Mouse (Mus musculus): ENCODE results near the gene Garem2. TPM values are rescaled to one million over a fixed set of nuclear protein-coding genes. Genes with fewer than 3 reads are reported as not detected.

Gene Garem2
- polyA plus RNA-seq, 1 experiment from 2014 or later: 0.26 TPM

- Histone ChIP-seq H3K4me2 (ENCODE audit: low read length) (no peak overlapping the region), H3K9ac (ENCODE audit: low read length) (no peak overlapping the region), H3K36me3 (ENCODE audit: control insufficient read depth, insufficient read depth, low read length) (peaks cover 99% of the 10 kb centered on the region), H3K27ac (replicated peaks in 1 of 2; ENCODE audit: control insufficient read depth in 1 of 2, insufficient read depth in 1 of 2, low read depth in 2 of 2, low read length in 2 of 2) (no peak overlapping the region), H3K9me3 (ENCODE audit: control insufficient read depth, low read length) (no peaks in the 10 kb centered on the region), H3K27me3 (ENCODE audit: control insufficient read depth, insufficient read depth, low read length) (no peaks in the 10 kb centered on the region), H3K4me1 (ENCODE audit: control insufficient read depth in 2 of 2, insufficient read depth in 2 of 2, low read length in 2 of 2) (no peaks in the 10 kb centered on the region), H3K4me3 (ENCODE audit: control insufficient read depth in 1 of 2, insufficient read depth in 1 of 2, low read depth in 1 of 2, low read length in 2 of 2) (no peak overlapping the region)
- ATAC-seq (ENCODE audit: insufficient number of reproducible peaks, insufficient read depth, low FRiP score, low read depth): no peak
- 90% methylated on average over 11 of the region's 11 CpGs for WGBS
Measured at GRCm38 (mm10) chr5:30135711-30136231, 30.8 kb downstream of the Garem2 start.

GRCm38 (mm10) chr5:30137271-30137670, 32.3 kb downstream of the Garem2 start:
- 94% methylated on average over 9 of the region's 9 CpGs for WGBS
- no peak for ATAC-seq (ENCODE audit: insufficient number of reproducible peaks, insufficient read depth, low FRiP score, low read depth)
- H3K36me3 ChIP-seq (ENCODE audit: control insufficient read depth, insufficient read depth, low read length): peaks cover 100% of the 10 kb centered on the region

GRCm38 (mm10) chr5:30138193-30138592, 33.2 kb downstream of the Garem2 start:
- no peak for ATAC-seq (ENCODE audit: insufficient number of reproducible peaks, insufficient read depth, low FRiP score, low read depth)
- H3K27ac ChIP-seq (replicated peaks in 1 of 2; ENCODE audit: control insufficient read depth in 1 of 2, insufficient read depth in 1 of 2, low read depth in 2 of 2, low read length in 2 of 2): no peak overlapping the region
- peaks cover 100% of the 10 kb centered on the region for H3K36me3 ChIP-seq (ENCODE audit: control insufficient read depth, insufficient read depth, low read length)
- H3K9ac ChIP-seq (ENCODE audit: low read length): no peak overlapping the region
- no peak overlapping the region for H3K4me3 ChIP-seq (ENCODE audit: control insufficient read depth in 1 of 2, insufficient read depth in 1 of 2, low read depth in 1 of 2, low read length in 2 of 2)
- WGBS: 90% methylated on average over 4 of the region's 4 CpGs
- H3K4me2 ChIP-seq (ENCODE audit: low read length): no peak overlapping the region
- H3K27me3 ChIP-seq (ENCODE audit: control insufficient read depth, insufficient read depth, low read length): no peaks in the 10 kb centered on the region
- H3K9me3 ChIP-seq (ENCODE audit: control insufficient read depth, low read length): no peaks in the 10 kb centered on the region
- no peaks in the 10 kb centered on the region for H3K4me1 ChIP-seq (ENCODE audit: control insufficient read depth in 2 of 2, insufficient read depth in 2 of 2, low read length in 2 of 2)

More at GRCm38 (mm10) chr5:30137271-30137670, 32.3 kb downstream of the Garem2 start:
- no peaks in the 10 kb centered on the region for H3K27me3 ChIP-seq (ENCODE audit: control insufficient read depth, insufficient read depth, low read length)
- no peak overlapping the region for H3K9ac ChIP-seq (ENCODE audit: low read length)
- H3K4me2 ChIP-seq (ENCODE audit: low read length): no peak overlapping the region
- no peaks in the 10 kb centered on the region for H3K4me1 ChIP-seq (ENCODE audit: control insufficient read depth in 2 of 2, insufficient read depth in 2 of 2, low read length in 2 of 2)
- no peak overlapping the region for H3K4me3 ChIP-seq (ENCODE audit: control insufficient read depth in 1 of 2, insufficient read depth in 1 of 2, low read depth in 1 of 2, low read length in 2 of 2)
- no peak overlapping the region for H3K27ac ChIP-seq (replicated peaks in 1 of 2; ENCODE audit: control insufficient read depth in 1 of 2, insufficient read depth in 1 of 2, low read depth in 2 of 2, low read length in 2 of 2)
- no peaks in the 10 kb centered on the region for H3K9me3 ChIP-seq (ENCODE audit: control insufficient read depth, low read length)

GRCm38 (mm10) chr5:30146526-30146925, 41.6 kb downstream of the Garem2 start:
- Histone ChIP-seq H3K27me3 (ENCODE audit: control insufficient read depth, insufficient read depth, low read length) (no peaks in the 10 kb centered on the region), H3K36me3 (ENCODE audit: control insufficient read depth, insufficient read depth, low read length) (peaks cover 70% of the 10 kb centered on the region), H3K4me1 (ENCODE audit: control insufficient read depth in 2 of 2, insufficient read depth in 2 of 2, low read length in 2 of 2) (peaks cover 0 to 6% of the 10 kb centered on the region in 2 experiments; a peak in 2 of 4 replicates), H3K9ac (ENCODE audit: low read length) (no peak overlapping the region), H3K4me2 (ENCODE audit: low read length) (no peak overlapping the region), H3K4me3 (ENCODE audit: control insufficient read depth in 1 of 2, insufficient read depth in 1 of 2, low read depth in 1 of 2, low read length in 2 of 2) (no peak overlapping the region), H3K27ac (replicated peaks in 1 of 2; ENCODE audit: control insufficient read depth in 1 of 2, insufficient read depth in 1 of 2, low read depth in 2 of 2, low read length in 2 of 2) (no peak overlapping the region), H3K9me3 (ENCODE audit: control insufficient read depth, low read length) (no peaks in the 10 kb centered on the region)
- no peak for ATAC-seq (ENCODE audit: insufficient number of reproducible peaks, insufficient read depth, low FRiP score, low read depth)
- 92% methylated on average over 6 of the region's 6 CpGs for WGBS

- Histone ChIP-seq H3K36me3 (ENCODE audit: control insufficient read depth, insufficient read depth, low read length) (peaks cover 52% of the 10 kb centered on the region), H3K27me3 (ENCODE audit: control insufficient read depth, insufficient read depth, low read length) (no peaks in the 10 kb centered on the region), H3K9ac (ENCODE audit: low read length) (no peak overlapping the region), H3K27ac (replicated peaks in 1 of 2; ENCODE audit: control insufficient read depth in 1 of 2, insufficient read depth in 1 of 2, low read depth in 2 of 2, low read length in 2 of 2) (no peak overlapping the region), H3K4me1 (ENCODE audit: control insufficient read depth in 2 of 2, insufficient read depth in 2 of 2, low read length in 2 of 2) (peaks cover 0 to 13% of the 10 kb centered on the region in 2 experiments; a peak in 2 of 4 replicates), H3K4me3 (ENCODE audit: control insufficient read depth in 1 of 2, insufficient read depth in 1 of 2, low read depth in 1 of 2, low read length in 2 of 2) (no peak overlapping the region), H3K4me2 (ENCODE audit: low read length) (no peak overlapping the region), H3K9me3 (ENCODE audit: control insufficient read depth, low read length) (no peaks in the 10 kb centered on the region)
- WGBS: 85% methylated on average over 5 of the region's 5 CpGs
- ATAC-seq (ENCODE audit: insufficient number of reproducible peaks, insufficient read depth, low FRiP score, low read depth): no peak
Measured at GRCm38 (mm10) chr5:30148133-30148920, 43.4 kb downstream of the Garem2 start.

- H3K27me3 ChIP-seq (ENCODE audit: control insufficient read depth, insufficient read depth, low read length): no peaks in the 10 kb centered on the region
- 72% methylated on average over 4 of the region's 4 CpGs for WGBS
- H3K9me3 ChIP-seq (ENCODE audit: control insufficient read depth, low read length): no peaks in the 10 kb centered on the region
- no peak overlapping the region for H3K27ac ChIP-seq (replicated peaks in 1 of 2; ENCODE audit: control insufficient read depth in 1 of 2, insufficient read depth in 1 of 2, low read depth in 2 of 2, low read length in 2 of 2)
- peaks cover 17% of the 10 kb centered on the region for H3K36me3 ChIP-seq (ENCODE audit: control insufficient read depth, insufficient read depth, low read length)
- no peak for ATAC-seq (ENCODE audit: insufficient number of reproducible peaks, insufficient read depth, low FRiP score, low read depth)
- H3K9ac ChIP-seq (ENCODE audit: low read length): peak overlapping the region; percentile 46
- H3K4me1 ChIP-seq (ENCODE audit: control insufficient read depth in 2 of 2, insufficient read depth in 2 of 2, low read length in 2 of 2): peaks cover 0 to 21% of the 10 kb centered on the region in 2 experiments; a peak in 3 of 4 replicates
- H3K4me2 ChIP-seq (ENCODE audit: low read length): peak overlapping the region; percentile 46
- no peak overlapping the region for H3K4me3 ChIP-seq (ENCODE audit: control insufficient read depth in 1 of 2, insufficient read depth in 1 of 2, low read depth in 1 of 2, low read length in 2 of 2)
Measured at GRCm38 (mm10) chr5:30152007-30152406, 47.0 kb downstream of the Garem2 start.

GRCm38 (mm10) chr5:30152413-30152812, 47.5 kb downstream of the Garem2 start:
- Histone ChIP-seq H3K27me3 (ENCODE audit: control insufficient read depth, insufficient read depth, low read length) (no peaks in the 10 kb centered on the region), H3K4me1 (ENCODE audit: control insufficient read depth in 2 of 2, insufficient read depth in 2 of 2, low read length in 2 of 2) (peaks cover 0 to 21% of the 10 kb centered on the region in 2 experiments; a peak in 3 of 4 replicates), H3K27ac (replicated peaks in 1 of 2; ENCODE audit: control insufficient read depth in 1 of 2, insufficient read depth in 1 of 2, low read depth in 2 of 2, low read length in 2 of 2) (0 out of 4 replicates have a peak overlapping the region, but pooled peaks of 1 of the 2 experiments have one; percentile 19), H3K4me3 (ENCODE audit: control insufficient read depth in 1 of 2, insufficient read depth in 1 of 2, low read depth in 1 of 2, low read length in 2 of 2) (no peak overlapping the region), H3K9ac (ENCODE audit: low read length) (no peak overlapping the region), H3K9me3 (ENCODE audit: control insufficient read depth, low read length) (no peaks in the 10 kb centered on the region), H3K4me2 (ENCODE audit: low read length) (peak overlapping the region; percentile 46), H3K36me3 (ENCODE audit: control insufficient read depth, insufficient read depth, low read length) (peaks cover 15% of the 10 kb centered on the region; the same call in 1 of the 2 replicates)
- 70% methylated on average over 1 of the region's 1 CpGs for WGBS
- no peak for ATAC-seq (ENCODE audit: insufficient number of reproducible peaks, insufficient read depth, low FRiP score, low read depth)
